Mouse (Mus musculus): Measurements from ENCODE around the gene Tex50. TPM values are rescaled to one million over a fixed set of nuclear protein-coding genes. Genes with fewer than 3 reads are reported as not detected.
"Not testable (repeated sequence)": the region's sequence is repeated elsewhere in the genome, so short reads cannot be mapped to it uniquely, and the experiment has no call there.

The Tex50 gene
- polyA plus RNA-seq, 1 experiment = not detected

DNA sequence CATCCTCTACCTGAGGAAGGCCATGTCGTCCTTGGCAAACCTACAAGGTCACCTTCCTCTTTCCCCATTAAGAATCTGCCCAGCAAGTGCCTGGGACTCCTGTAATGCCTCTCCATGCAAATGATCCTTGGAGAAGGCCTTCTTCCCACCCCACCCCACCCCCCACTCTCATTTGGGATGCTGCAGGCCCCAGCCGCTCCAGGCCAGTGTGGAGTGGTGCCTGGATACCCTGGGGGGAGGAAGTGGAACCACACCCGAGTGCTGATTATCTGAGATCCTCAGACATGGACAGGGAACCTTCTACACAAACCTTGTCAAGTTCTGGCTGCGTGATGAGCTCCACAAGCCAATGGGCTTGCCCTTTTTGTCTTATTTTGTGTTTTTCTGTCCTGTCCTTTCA, 1.2 kb upstream of the Tex50 start:
- TF ChIP-seq POLR2A (IDR thresholded peaks at IDR 0.05; ENCODE audit: extremely low read depth, insufficient read depth, low read length) (no peak), CTCF (IDR thresholded peaks at IDR 0.05; ENCODE audit: extremely low read depth, insufficient read depth, low read length) (no peak)
- Histone ChIP-seq H3K27ac (ENCODE audit: insufficient read depth, low read length) (no peak overlapping the region), H3K4me1 (ENCODE audit: control insufficient read depth, insufficient read depth, low read length) (no peaks in the 10 kb centered on the region), H3K4me3 (ENCODE audit: insufficient read depth, low read length) (no peak overlapping the region)

GRCm38 (mm10) chr1:161156546-161156945, 2.6 kb downstream of the Tex50 start:
- Histone ChIP-seq H3K27ac (ENCODE audit: insufficient read depth, low read length) (no peak overlapping the region), H3K4me1 (ENCODE audit: control insufficient read depth, insufficient read depth, low read length) (no peaks in the 10 kb centered on the region)
- TF ChIP-seq POLR2A (IDR thresholded peaks at IDR 0.05; ENCODE audit: extremely low read depth, insufficient read depth, low read length) = no peak

DNA sequence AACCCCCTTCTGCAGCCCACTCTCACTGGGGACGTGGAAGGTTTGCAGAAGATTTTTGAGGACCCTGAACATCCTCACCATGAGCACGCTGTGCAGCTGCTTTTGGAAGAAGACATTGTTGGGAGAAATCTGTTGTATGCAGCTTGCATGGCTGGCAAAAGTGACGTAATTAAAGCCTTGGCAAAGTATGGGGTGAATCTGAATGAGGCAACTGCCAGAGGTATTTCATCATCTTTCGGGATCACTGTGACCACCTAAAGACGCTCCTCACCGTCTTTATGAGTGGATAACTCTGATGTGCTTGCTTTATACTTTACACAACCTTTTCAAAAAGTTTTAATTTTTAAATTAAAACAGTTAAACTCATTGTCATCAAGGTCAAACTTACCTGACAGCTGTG, 8.0 kb downstream of the Tex50 start:
- Histone ChIP-seq H3K27ac (ENCODE audit: insufficient read depth, low read length) (no peak overlapping the region), H3K4me1 (ENCODE audit: control insufficient read depth, insufficient read depth, low read length) (no peaks in the 10 kb centered on the region), H3K4me3 (ENCODE audit: insufficient read depth, low read length) (no peak overlapping the region)
- TF ChIP-seq POLR2A (IDR thresholded peaks at IDR 0.05; ENCODE audit: extremely low read depth, insufficient read depth, low read length) (no peak), CTCF (IDR thresholded peaks at IDR 0.05; ENCODE audit: extremely low read depth, insufficient read depth, low read length) (no peak)

More at GRCm38 (mm10) chr1:161156546-161156945, 2.6 kb downstream of the Tex50 start:
- no peak overlapping the region for H3K4me3 ChIP-seq (ENCODE audit: insufficient read depth, low read length)

DNA sequence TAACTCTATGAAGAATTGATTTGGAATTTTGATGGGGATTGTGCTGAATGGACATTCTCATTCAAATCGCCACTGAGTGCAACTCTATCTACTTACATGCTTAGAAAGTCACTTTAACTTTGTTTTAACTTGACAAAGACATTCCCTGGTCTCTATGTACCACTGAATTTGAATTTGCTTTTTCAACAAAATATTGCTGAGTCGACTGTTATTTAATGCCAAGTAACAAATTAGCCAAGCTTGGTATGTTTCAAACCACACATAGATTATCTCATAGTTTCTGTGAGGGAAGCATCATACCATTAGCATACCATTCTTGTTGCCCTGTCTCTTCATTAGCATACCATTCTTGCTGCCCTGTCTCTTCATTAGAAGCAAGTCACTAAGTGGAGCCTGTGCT, 11.2 kb downstream of the Tex50 start:
- no peak overlapping the region for H3K27ac ChIP-seq (ENCODE audit: insufficient read depth, low read length)
- no peak overlapping the region for H3K4me3 ChIP-seq (ENCODE audit: insufficient read depth, low read length)
- TF ChIP-seq CTCF (IDR thresholded peaks at IDR 0.05; ENCODE audit: extremely low read depth, insufficient read depth, low read length) = no peak
- H3K4me1 ChIP-seq (ENCODE audit: control insufficient read depth, insufficient read depth, low read length) = no peaks in the 10 kb centered on the region

GRCm38 (mm10) chr1:161145611-161146010, 13.5 kb downstream of the Tex50 start:
- not testable (repeated sequence) for H3K27ac ChIP-seq (ENCODE audit: insufficient read depth, low read length); H3K4me1 ChIP-seq (ENCODE audit: control insufficient read depth, insufficient read depth, low read length); H3K4me3 ChIP-seq (ENCODE audit: insufficient read depth, low read length)

- Histone ChIP-seq H3K4me3 (ENCODE audit: insufficient read depth, low read length) (peak overlapping the region; percentile 80), H3K4me1 (ENCODE audit: control insufficient read depth, insufficient read depth, low read length) (no peaks in the 10 kb centered on the region), H3K27ac (ENCODE audit: insufficient read depth, low read length) (no peak overlapping the region)
- TF ChIP-seq POLR2A (IDR thresholded peaks at IDR 0.05; ENCODE audit: extremely low read depth, insufficient read depth, low read length) (no peak), CTCF (IDR thresholded peaks at IDR 0.05; ENCODE audit: extremely low read depth, insufficient read depth, low read length) (no peak)
Observed at GRCm38 (mm10) chr1:161143216-161143615, 15.9 kb downstream of the Tex50 start.

DNA sequence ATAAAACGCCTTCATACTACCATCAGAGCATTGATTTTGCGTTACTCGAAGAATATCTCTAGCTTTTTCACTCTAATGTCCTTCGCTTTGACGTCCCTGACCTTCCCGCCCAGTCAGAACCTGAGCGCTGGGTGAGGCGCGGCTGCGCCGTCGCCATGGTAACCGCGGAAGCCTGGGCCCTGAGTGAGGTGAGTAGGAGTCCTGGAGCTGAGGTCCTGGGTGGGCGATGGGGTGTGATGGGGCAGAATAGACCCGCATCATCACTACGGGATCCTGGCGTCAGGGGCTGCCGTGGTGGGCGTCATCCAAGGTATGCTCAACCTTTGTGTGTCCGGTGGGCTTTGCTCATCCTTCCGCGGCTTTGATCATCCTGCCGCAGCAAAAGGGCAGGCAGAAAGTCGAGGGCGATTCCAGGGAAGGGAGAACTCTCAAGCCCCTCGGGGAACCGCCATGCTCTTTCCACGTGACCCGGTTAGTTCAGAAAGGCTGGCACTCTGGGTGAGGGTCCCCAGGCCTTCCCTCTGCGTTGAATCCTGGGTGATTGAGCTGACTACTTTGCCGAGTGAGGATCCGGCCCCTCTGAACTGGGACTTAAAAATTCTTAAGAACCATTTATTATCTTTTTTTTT, 16.5 kb downstream of the Tex50 start, which contains the start of gene Ankrd45:
Gene Ankrd45, plus strand, starts transcription at position 161 of the 629 bp plus-strand sequence.
- Histone ChIP-seq H3K4me1 (ENCODE audit: control insufficient read depth, insufficient read depth, low read length) (no peaks in the 10 kb centered on the region), H3K4me3 (ENCODE audit: insufficient read depth, low read length) (peak within 1 kb of the TSS; percentile 80), H3K27ac (ENCODE audit: insufficient read depth, low read length) (0 out of 2 replicates have a peak within 1 kb of the TSS, but pooled peaks have one; percentile 24)
- peak; percentile 43; the same call in 1 of the 2 replicates for TF ChIP-seq POLR2A (IDR thresholded peaks at IDR 0.05; ENCODE audit: extremely low read depth, insufficient read depth, low read length)
- TF ChIP-seq CTCF (IDR thresholded peaks at IDR 0.05; ENCODE audit: extremely low read depth, insufficient read depth, low read length) = no peak

- H3K4me3 ChIP-seq (ENCODE audit: insufficient read depth, low read length) = no peak overlapping the region
- no peaks in the 10 kb centered on the region for H3K4me1 ChIP-seq (ENCODE audit: control insufficient read depth, insufficient read depth, low read length)
- H3K27ac ChIP-seq (ENCODE audit: insufficient read depth, low read length) = no peak overlapping the region
- TF ChIP-seq POLR2A (IDR thresholded peaks at IDR 0.05; ENCODE audit: extremely low read depth, insufficient read depth, low read length) = no peak
- no peak for TF ChIP-seq CTCF (IDR thresholded peaks at IDR 0.05; ENCODE audit: extremely low read depth, insufficient read depth, low read length)
Observed at GRCm38 (mm10) chr1:161140026-161140762, 18.9 kb downstream of the Tex50 start.

GRCm38 (mm10) chr1:161139496-161139895, 19.6 kb downstream of the Tex50 start:
- Histone ChIP-seq H3K4me3 (ENCODE audit: insufficient read depth, low read length) (no peak overlapping the region), H3K4me1 (ENCODE audit: control insufficient read depth, insufficient read depth, low read length) (no peaks in the 10 kb centered on the region), H3K27ac (ENCODE audit: insufficient read depth, low read length) (no peak overlapping the region)
- TF ChIP-seq POLR2A (IDR thresholded peaks at IDR 0.05; ENCODE audit: extremely low read depth, insufficient read depth, low read length) (no peak), CTCF (IDR thresholded peaks at IDR 0.05; ENCODE audit: extremely low read depth, insufficient read depth, low read length) (no peak)
